Mouse (Mus musculus): ENCODE results near the gene Lenep. TPM values are rescaled to one million over a fixed set of nuclear protein-coding genes. Genes with fewer than 3 reads are reported as not detected.

Gene Lenep
- polyA plus RNA-seq (2016; fragmentation: Nextera tagmentation; extraction: Ambion mirVana) = 1.0 TPM in 1 of 2 replicates, not detected in the other

DNA sequence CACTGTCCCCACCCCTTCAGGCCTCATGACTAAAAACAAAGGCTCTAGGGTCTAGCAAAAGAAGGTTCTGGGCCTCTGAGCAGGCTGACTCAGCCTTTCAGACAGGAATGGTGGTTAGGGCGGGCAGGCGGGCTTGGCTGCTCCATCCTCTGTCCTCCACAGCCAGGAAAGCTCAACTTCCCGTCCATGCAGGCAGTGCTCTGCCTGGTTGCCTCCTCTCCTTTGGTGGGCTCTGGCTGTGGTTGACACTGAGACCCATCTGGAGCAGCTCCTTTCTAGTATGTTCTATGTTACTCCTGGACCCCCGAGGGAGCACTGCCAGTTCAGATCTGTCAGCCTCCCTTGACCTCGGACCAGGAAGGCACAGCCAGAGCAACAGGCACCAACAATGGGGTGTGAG, at the start of gene Lenep:
TSS of gene Lenep (minus strand) at position 101 of the 400 bp plus-strand sequence.
- ATAC-seq (ENCODE audit: insufficient number of reproducible peaks, insufficient read depth, low FRiP score, low TSS enrichment, low read depth) = no peak
- Histone ChIP-seq H3K27me3 (no peaks in the 10 kb centered on the region), H3K9ac (replicated peaks) (no peak within 1 kb of the TSS), H3K9me3 (no peaks in the 10 kb centered on the region), H3K27ac (no peak within 1 kb of the TSS), H3K36me3 (peaks cover 48% of the 10 kb centered on the region), H3K4me2 (no peak within 1 kb of the TSS), H3K4me1 (replicated peaks) (no peaks in the 10 kb centered on the region), H3K4me3 (replicated peaks) (no peak within 1 kb of the TSS)
- WGBS = 83% methylated on average over 5 of the region's 5 CpGs

GRCm38 (mm10) chr3:89451916-89452315, 49.3 kb upstream of the Lenep start:
- 80% methylated on average over 1 of the region's 1 CpGs for WGBS
- no peaks in the 10 kb centered on the region for H3K9me3 ChIP-seq
- ATAC-seq (ENCODE audit: insufficient number of reproducible peaks, insufficient read depth, low FRiP score, low TSS enrichment, low read depth) = no peak
- H3K27me3 ChIP-seq = no peaks in the 10 kb centered on the region
- peaks cover 17% of the 10 kb centered on the region for H3K4me1 ChIP-seq (replicated peaks)
- H3K36me3 ChIP-seq = peaks cover 16% of the 10 kb centered on the region
- H3K27ac ChIP-seq = no peak overlapping the region
- no peak overlapping the region for H3K4me3 ChIP-seq (replicated peaks)
- no peak overlapping the region for H3K4me2 ChIP-seq
- peak overlapping the region; percentile 32; the same call in 1 of the 2 replicates for H3K9ac ChIP-seq (replicated peaks)

GRCm38 (mm10) chr3:89449541-89449940, 46.9 kb upstream of the Lenep start:
- no peak overlapping the region for H3K4me3 ChIP-seq (replicated peaks)
- no peaks in the 10 kb centered on the region for H3K27me3 ChIP-seq
- H3K4me2 ChIP-seq = no peak overlapping the region
- whole genome bisulfite sequencing = 52% methylated on average over 7 of the region's 7 CpGs
- no peak overlapping the region for H3K9ac ChIP-seq (replicated peaks)
- peaks cover 38% of the 10 kb centered on the region for H3K36me3 ChIP-seq
- no peaks in the 10 kb centered on the region for H3K9me3 ChIP-seq
- peaks cover 14% of the 10 kb centered on the region for H3K4me1 ChIP-seq (replicated peaks)
- ATAC-seq (ENCODE audit: insufficient number of reproducible peaks, insufficient read depth, low FRiP score, low TSS enrichment, low read depth) = no peak; the same call in 1 of the 2 replicates
- H3K27ac ChIP-seq = no peak overlapping the region

DNA sequence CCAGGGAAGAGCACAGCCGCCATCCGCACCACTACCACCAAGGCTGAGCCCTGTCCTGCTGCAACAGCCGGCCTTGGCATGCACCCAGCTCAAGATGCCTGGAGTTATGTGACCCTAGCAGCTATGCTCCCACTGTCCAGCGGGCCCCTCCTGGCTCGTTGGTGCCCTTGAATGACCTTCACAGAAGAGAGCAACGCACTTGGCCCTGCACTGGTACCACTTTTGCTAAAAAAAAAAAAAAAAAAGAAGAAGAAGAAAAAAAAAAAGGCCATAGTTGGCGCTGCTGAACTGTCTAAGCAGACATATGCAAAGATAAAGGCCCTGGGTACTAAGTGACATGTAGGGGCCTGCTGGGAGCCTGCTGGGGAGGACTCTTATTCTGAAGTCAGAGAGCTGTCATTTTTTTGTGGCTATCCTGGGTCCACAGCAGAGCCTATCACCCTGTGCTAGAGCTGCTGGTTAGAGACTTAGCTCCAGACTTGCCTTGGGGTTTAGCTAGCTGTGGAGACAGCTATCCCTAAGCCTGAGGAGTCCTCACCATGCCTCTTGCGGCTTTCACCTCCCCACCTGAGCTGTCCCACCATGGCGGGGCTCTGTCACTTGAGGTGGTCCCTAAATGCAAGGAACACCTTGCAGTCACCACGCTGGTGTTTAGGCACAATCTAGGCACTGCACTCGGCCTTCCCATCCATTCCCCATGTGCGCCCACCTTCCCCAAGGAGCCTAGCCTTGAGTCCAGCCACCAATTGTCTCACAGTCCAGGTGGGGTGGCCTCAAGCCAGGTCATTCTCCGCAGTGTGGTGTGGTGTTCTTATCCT, 46.3 kb upstream of the Lenep start:
- no peaks in the 10 kb centered on the region for H3K27me3 ChIP-seq
- WGBS = 75% methylated on average over 13 of the region's 13 CpGs
- no peak overlapping the region for H3K4me3 ChIP-seq (replicated peaks)
- peaks cover 14% of the 10 kb centered on the region for H3K4me1 ChIP-seq (replicated peaks)
- H3K9ac ChIP-seq (replicated peaks) = no peak overlapping the region
- H3K27ac ChIP-seq = no peak overlapping the region
- no peak overlapping the region for H3K4me2 ChIP-seq
- no peaks in the 10 kb centered on the region for H3K9me3 ChIP-seq
- H3K36me3 ChIP-seq = peaks cover 44% of the 10 kb centered on the region
- ATAC-seq (ENCODE audit: insufficient number of reproducible peaks, insufficient read depth, low FRiP score, low TSS enrichment, low read depth) = 0 out of 2 replicates have a peak, but pooled peaks have one; percentile 10

DNA sequence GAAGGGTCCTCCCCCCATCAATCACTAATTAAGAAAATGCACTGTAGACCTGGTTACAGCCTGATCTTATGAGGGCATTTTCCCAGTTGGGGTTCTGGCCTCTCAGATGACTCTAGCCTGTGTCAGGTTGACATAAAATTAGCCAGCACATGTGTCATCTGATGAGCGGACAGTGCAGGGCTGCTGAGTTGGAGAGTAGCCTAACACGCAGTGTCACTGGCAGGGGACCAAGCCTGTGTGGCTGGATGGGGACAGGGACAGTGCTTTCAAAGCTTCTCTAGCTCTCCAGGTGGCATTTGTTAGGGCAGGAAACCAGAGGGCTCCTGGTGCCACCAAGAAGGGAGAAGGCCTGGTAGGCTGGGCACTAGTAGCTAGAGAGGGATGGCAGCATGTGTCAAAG, 38.1 kb upstream of the Lenep start:
- ATAC-seq (ENCODE audit: insufficient number of reproducible peaks, insufficient read depth, low FRiP score, low TSS enrichment, low read depth) = no peak
- H3K4me1 ChIP-seq (replicated peaks) = peaks cover 12% of the 10 kb centered on the region
- no peak overlapping the region for H3K4me3 ChIP-seq (replicated peaks)
- H3K9ac ChIP-seq (replicated peaks) = no peak overlapping the region
- no peak overlapping the region for H3K4me2 ChIP-seq
- no peaks in the 10 kb centered on the region for H3K27me3 ChIP-seq
- WGBS = 90% methylated on average over 2 of the region's 2 CpGs
- H3K27ac ChIP-seq = no peak overlapping the region
- peaks cover 38% of the 10 kb centered on the region for H3K36me3 ChIP-seq
- H3K9me3 ChIP-seq = no peaks in the 10 kb centered on the region

GRCm38 (mm10) chr3:89437269-89437668, 34.7 kb upstream of the Lenep start:
- Histone ChIP-seq H3K9me3 (no peaks in the 10 kb centered on the region), H3K9ac (replicated peaks) (peak overlapping the region; percentile 72), H3K4me3 (replicated peaks) (peak overlapping the region; percentile 55), H3K27me3 (no peaks in the 10 kb centered on the region), H3K4me2 (peak overlapping the region; percentile 70), H3K4me1 (replicated peaks) (peaks cover 12% of the 10 kb centered on the region), H3K36me3 (peaks cover 35% of the 10 kb centered on the region), H3K27ac (peak overlapping the region; percentile 78)
- 42% methylated on average over 5 of the region's 5 CpGs for WGBS
- no peak for ATAC-seq (ENCODE audit: insufficient number of reproducible peaks, insufficient read depth, low FRiP score, low TSS enrichment, low read depth)

DNA sequence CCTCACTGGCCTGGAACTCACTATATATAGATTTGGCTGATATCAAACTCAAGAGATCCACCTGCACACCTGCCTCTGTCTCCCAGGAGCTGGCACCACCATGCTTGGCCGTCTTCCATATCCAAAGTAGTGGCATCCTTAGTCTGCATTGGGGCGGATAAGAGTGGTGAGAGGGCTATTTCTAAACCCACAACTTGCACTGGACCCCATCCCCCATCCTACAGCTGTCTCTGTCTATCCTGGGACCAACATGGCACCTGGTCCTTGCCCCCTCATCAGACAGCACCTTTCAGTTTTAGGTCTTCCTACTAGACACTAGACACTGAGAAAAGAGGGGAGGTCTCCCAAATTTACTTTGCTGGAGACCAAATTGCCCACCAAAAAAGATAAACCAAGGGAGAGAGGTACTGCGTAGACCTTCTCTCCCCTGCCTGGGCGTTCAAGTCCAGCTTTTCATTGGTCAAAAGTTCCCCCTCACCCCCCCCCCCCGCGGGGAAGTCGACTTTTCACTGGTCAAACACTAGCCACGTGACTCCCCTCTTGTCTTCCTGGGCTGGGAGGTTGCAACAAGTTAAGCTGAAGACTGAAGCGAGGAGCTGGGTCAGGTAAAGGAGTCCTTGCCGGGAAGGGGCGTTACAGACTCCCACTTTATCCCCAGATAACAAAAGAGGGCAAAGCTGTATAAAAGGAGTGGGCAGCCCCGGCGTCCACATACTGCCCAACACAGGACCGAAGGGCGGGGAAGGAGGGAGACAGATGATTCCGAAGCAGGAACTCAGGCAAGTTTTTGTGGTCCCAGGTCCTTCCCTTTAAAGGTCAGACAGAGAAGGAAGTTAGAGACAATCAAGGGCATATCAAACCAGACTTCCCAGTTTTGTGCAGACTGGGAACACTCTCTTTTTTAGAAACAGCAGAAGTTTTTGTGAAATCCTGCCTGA, 33.9 kb upstream of the Lenep start, which contains the start of gene Pbxip1:
TSS of gene Pbxip1 (plus strand) at position 531 of the 938 bp plus-strand sequence.
- peak; percentile 57 for ATAC-seq (ENCODE audit: insufficient number of reproducible peaks, insufficient read depth, low FRiP score, low TSS enrichment, low read depth)

DNA sequence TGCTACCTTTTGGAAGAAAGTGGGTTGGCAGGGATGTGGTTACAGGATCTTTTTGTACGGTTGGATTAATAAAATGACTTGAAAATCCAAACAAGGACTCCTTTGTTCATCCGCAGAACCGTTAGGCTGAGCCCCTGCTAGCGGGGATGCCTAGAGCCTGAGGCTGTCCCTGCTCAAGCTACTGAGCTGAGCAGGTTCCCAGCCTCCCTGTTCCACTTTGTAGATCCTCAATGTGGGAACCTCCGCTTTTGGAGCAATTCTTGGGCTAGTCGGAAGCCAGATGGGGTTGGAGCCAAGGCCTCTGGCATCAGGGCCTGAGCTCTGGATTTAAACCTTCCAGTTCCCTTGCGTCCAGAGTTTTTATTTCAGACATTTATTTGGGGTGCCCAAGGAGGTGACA, 32.4 kb upstream of the Lenep start:
- Histone ChIP-seq H3K27ac (peak overlapping the region; percentile 26), H3K9ac (replicated peaks) (no peak overlapping the region), H3K4me2 (no peak overlapping the region), H3K4me3 (replicated peaks) (no peak overlapping the region), H3K4me1 (replicated peaks) (peaks cover 22% of the 10 kb centered on the region), H3K27me3 (no peaks in the 10 kb centered on the region), H3K9me3 (no peaks in the 10 kb centered on the region), H3K36me3 (peaks cover 33% of the 10 kb centered on the region)
- WGBS = 77% methylated on average over 7 of the region's 7 CpGs
- ATAC-seq (ENCODE audit: insufficient number of reproducible peaks, insufficient read depth, low FRiP score, low TSS enrichment, low read depth) = no peak

More for the DNA sequence above, 33.9 kb upstream of the Lenep start, which contains the start of gene Pbxip1:
- Histone ChIP-seq H3K4me1 (replicated peaks) (peaks cover 16% of the 10 kb centered on the region), H3K27me3 (no peaks in the 10 kb centered on the region), H3K4me3 (replicated peaks) (peak within 1 kb of the TSS; percentile 55), H3K9ac (replicated peaks) (peak within 1 kb of the TSS; percentile 72), H3K4me2 (peak within 1 kb of the TSS; percentile 70), H3K36me3 (peaks cover 41% of the 10 kb centered on the region), H3K27ac (peak within 1 kb of the TSS; percentile 78), H3K9me3 (no peaks in the 10 kb centered on the region)
- WGBS = 3% methylated on average over 16 of the region's 16 CpGs

DNA sequence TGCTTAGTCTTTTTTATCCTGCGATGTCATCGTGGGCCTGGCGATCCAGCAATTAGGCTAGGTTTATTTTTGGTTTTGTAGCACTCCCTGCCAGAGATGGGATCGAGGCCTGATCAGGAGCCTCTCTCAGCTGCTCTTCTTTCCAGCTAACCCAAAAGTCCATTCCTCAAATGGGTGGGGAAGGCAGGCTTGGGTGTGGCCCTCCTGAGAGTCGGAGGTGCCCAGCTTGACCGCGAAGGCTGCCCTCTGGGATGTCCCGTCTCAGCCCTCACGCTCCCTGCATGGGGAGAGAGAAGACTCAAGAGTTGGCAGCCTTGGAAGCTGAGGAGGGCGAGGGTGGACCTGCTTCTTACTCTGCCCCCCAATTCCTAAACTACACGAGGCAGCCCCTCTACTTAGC, 31.9 kb upstream of the Lenep start:
- Histone ChIP-seq H3K9ac (replicated peaks) (no peak overlapping the region), H3K27ac (peak overlapping the region; percentile 26), H3K4me2 (no peak overlapping the region), H3K9me3 (no peaks in the 10 kb centered on the region), H3K27me3 (no peaks in the 10 kb centered on the region), H3K36me3 (peaks cover 31% of the 10 kb centered on the region), H3K4me3 (replicated peaks) (no peak overlapping the region), H3K4me1 (replicated peaks) (peaks cover 22% of the 10 kb centered on the region)
- ATAC-seq (ENCODE audit: insufficient number of reproducible peaks, insufficient read depth, low FRiP score, low TSS enrichment, low read depth) = no peak
- WGBS = 83% methylated on average over 11 of the region's 11 CpGs

- Histone ChIP-seq H3K36me3 (peaks cover 38% of the 10 kb centered on the region), H3K4me3 (replicated peaks) (no peak overlapping the region), H3K27ac (no peak overlapping the region), H3K27me3 (no peaks in the 10 kb centered on the region), H3K4me1 (replicated peaks) (peaks cover 19% of the 10 kb centered on the region), H3K9me3 (no peaks in the 10 kb centered on the region), H3K4me2 (no peak overlapping the region), H3K9ac (replicated peaks) (no peak overlapping the region)
- no peak for ATAC-seq (ENCODE audit: insufficient number of reproducible peaks, insufficient read depth, low FRiP score, low TSS enrichment, low read depth)
- 95% methylated on average over 8 of the region's 8 CpGs for WGBS
Observed at GRCm38 (mm10) chr3:89432606-89433005, 30.0 kb upstream of the Lenep start.

Data from limb, embryonic 12.5 days (tissue).